Comparison of ENCODE assay signal across 35 mouse cellular contexts in the genomic region with DNA sequence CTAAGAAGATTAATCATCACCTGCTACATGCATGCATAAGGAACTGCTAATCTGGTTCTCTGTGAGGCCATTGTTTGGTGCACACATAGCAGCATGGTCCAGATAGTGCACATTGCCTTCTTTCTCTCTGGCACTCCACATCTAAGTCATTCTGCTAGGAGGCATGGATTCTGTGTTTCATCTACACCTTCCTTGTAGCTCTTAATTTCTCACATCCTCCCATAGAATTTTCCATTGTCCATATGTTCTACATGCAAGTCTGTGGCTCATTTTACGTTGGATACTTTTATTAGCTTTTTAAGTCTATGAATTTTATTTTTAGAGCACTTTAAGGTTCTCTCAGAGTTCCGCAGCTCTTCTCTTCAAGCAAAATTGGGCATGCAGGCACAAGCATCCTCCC.
"Had no signal": no experiment of that assay in that cellular context is flagged by ENCODE, and none has a peak within 500 bp of the region (broad histone marks: within the 10 kb centered on the region; RNA-seq: fewer than 3 reads in every experiment).

No protein-coding gene starts in this region.

- H3K9me3 ChIP-seq: heart, embryonic 10.5 days; heart, embryonic 12.5 days; heart, embryonic 13.5 days; heart, embryonic 15.5 days; hindbrain, embryonic 10.5 days; hindbrain, embryonic 12.5 days; hindbrain, embryonic 13.5 days; hindbrain, embryonic 15.5 days; intestine, embryonic 15.5 days; kidney, embryonic 15.5 days had no signal

- H3K4me3 ChIP-seq: heart, embryonic 10.5 days; heart, embryonic 12.5 days; heart, embryonic 13.5 days; heart, embryonic 15.5 days; hindbrain, embryonic 10.5 days; hindbrain, embryonic 12.5 days; hindbrain, embryonic 13.5 days; hindbrain, embryonic 15.5 days; intestine, embryonic 15.5 days; kidney, embryonic 15.5 days; layer of hippocampus, adult 2 months had no signal

- H3K9ac ChIP-seq: heart, embryonic 12.5 days; heart, embryonic 13.5 days; heart, embryonic 15.5 days; hindbrain, embryonic 12.5 days; hindbrain, embryonic 13.5 days; hindbrain, embryonic 14.5 days; hindbrain, embryonic 15.5 days; intestine, embryonic 15.5 days; kidney, embryonic 15.5 days had no signal

- DNase-seq: heart, postnatal 10 days; heart, postnatal 14 days; heart, postnatal 36 days; heart, postnatal 4 days; kidney, adult 11 months; kidney, adult 18-20 months; kidney, adult 2 months; kidney, adult 8-10 months; kidney, adult 9 months; kidney, postnatal 10 days; kidney, postnatal 14 days; kidney, postnatal 25 days; kidney, postnatal 36 days; kidney, postnatal 4 days; layer of hippocampus, adult 9-11 months; layer of hippocampus, postnatal 36 days had no signal

- H3K4me2 ChIP-seq: heart, embryonic 11.5 days; heart, embryonic 12.5 days; heart, embryonic 13.5 days; heart, embryonic 15.5 days; hindbrain, embryonic 12.5 days; hindbrain, embryonic 13.5 days; hindbrain, embryonic 14.5 days; hindbrain, embryonic 15.5 days; intestine, embryonic 15.5 days; kidney, embryonic 15.5 days had no signal

- H3K27me3 ChIP-seq: heart, embryonic 12.5 days; heart, embryonic 13.5 days; heart, embryonic 15.5 days; hindbrain, embryonic 12.5 days; hindbrain, embryonic 13.5 days; hindbrain, embryonic 15.5 days; intestine, embryonic 15.5 days; kidney, embryonic 15.5 days had no signal

- H3K27ac ChIP-seq: heart, embryonic 10.5 days; heart, embryonic 13.5 days; heart, embryonic 15.5 days; hindbrain, embryonic 10.5 days; hindbrain, embryonic 12.5 days; hindbrain, embryonic 13.5 days; hindbrain, embryonic 14.5 days; hindbrain, embryonic 15.5 days; hindbrain, postnatal 0 days; intestine, embryonic 15.5 days; kidney, embryonic 15.5 days; kidney, postnatal 0 days; layer of hippocampus, adult 2 months had no signal

- ATAC-seq: hindbrain, embryonic 16.5 days; hindbrain, postnatal 0 days; inflammation-experienced regulatory T-cells, adult 6 months; intestine, embryonic 15.5 days; intestine, embryonic 16.5 days; intestine, postnatal 0 days had no signal

- H3K36me3 ChIP-seq: heart, embryonic 10.5 days; heart, embryonic 12.5 days; heart, embryonic 13.5 days; heart, embryonic 15.5 days; hindbrain, embryonic 10.5 days; hindbrain, embryonic 12.5 days; hindbrain, embryonic 13.5 days; hindbrain, embryonic 15.5 days; intestine, embryonic 15.5 days; kidney, embryonic 15.5 days had no signal

- H3K4me1 ChIP-seq: heart, embryonic 10.5 days; heart, embryonic 12.5 days; heart, embryonic 13.5 days; heart, embryonic 15.5 days; hindbrain, embryonic 10.5 days; hindbrain, embryonic 12.5 days; hindbrain, embryonic 13.5 days; hindbrain, embryonic 15.5 days; intestine, embryonic 15.5 days; kidney, embryonic 15.5 days had no signal
